Comparison of ENCODE assay signal across 21 mouse cellular contexts in the genomic region with DNA sequence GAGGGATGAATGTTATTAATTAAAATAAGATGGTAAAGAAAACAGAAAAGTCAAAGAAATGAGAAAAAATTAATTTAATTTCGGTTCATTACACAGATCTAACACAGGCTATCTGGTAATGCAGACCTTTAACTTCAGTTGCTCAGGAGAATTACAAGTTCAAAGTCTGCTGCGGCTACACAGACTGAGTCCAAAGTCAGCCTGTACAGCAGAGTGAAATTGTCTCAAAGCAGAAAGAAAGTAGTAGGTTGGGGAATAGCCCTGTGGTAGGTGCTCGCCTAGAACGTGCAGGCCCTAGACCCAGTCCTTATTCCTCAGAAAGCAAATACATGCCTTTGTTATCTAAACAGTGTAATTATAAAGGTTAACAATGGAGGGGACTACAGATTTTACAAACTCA.
"Had no signal": no experiment of that assay in that cellular context is flagged by ENCODE, and none has a peak within 500 bp of the region (broad histone marks: within the 10 kb centered on the region; RNA-seq: fewer than 3 reads in every experiment).

No protein-coding gene starts in this region.

- DNase-seq: layer of hippocampus, adult 9-11 months; lung, adult 18-20 months; lung, postnatal 10 days; lung, postnatal 36 days; retina, postnatal 1 day; right cerebral cortex, postnatal 25 days; spleen, adult 18-20 months; thymus, postnatal 25 days had no signal

- H3K9me3 ChIP-seq: liver, embryonic 15.5 days; lung, embryonic 15.5 days; megakaryocyte, embryonic 14.5 days; midbrain, embryonic 10.5 days; midbrain, embryonic 13.5 days; neural tube, embryonic 13.5 days; stomach, embryonic 15.5 days had no signal

- H3K4me1 ChIP-seq: liver, embryonic 15.5 days; lung, embryonic 15.5 days; midbrain, embryonic 10.5 days; midbrain, embryonic 13.5 days; neural tube, embryonic 13.5 days; stomach, embryonic 15.5 days had no signal

- H3K4me2 ChIP-seq: liver, embryonic 11.5 days; liver, embryonic 15.5 days; lung, embryonic 15.5 days; midbrain, embryonic 13.5 days; neural tube, embryonic 13.5 days; stomach, embryonic 15.5 days had no signal

- H3K36me3 ChIP-seq: liver, embryonic 15.5 days; lung, embryonic 15.5 days; midbrain, embryonic 10.5 days; midbrain, embryonic 13.5 days; neural tube, embryonic 13.5 days; stomach, embryonic 15.5 days had no signal

- ATAC-seq: hindbrain, embryonic 16.5 days; midbrain, embryonic 13.5 days; midbrain, embryonic 16.5 days had no signal

- H3K27me3 ChIP-seq: liver, embryonic 15.5 days; lung, embryonic 15.5 days; megakaryocyte, embryonic 14.5 days; midbrain, embryonic 13.5 days; neural tube, embryonic 13.5 days; stomach, embryonic 15.5 days had no signal

- H3K9ac ChIP-seq: liver, embryonic 15.5 days; lung, embryonic 15.5 days; midbrain, embryonic 13.5 days; neural tube, embryonic 13.5 days; stomach, embryonic 15.5 days had no signal

- H3K4me3 ChIP-seq: layer of hippocampus, adult 2 months; liver, embryonic 15.5 days; lung, embryonic 15.5 days; megakaryocyte, embryonic 14.5 days; midbrain, embryonic 10.5 days; midbrain, embryonic 13.5 days; myocyte; neural tube, embryonic 13.5 days; stomach, embryonic 15.5 days had no signal

- H3K27ac ChIP-seq: kidney, postnatal 0 days; layer of hippocampus, adult 2 months; liver, embryonic 15.5 days; lung, embryonic 15.5 days; midbrain, embryonic 10.5 days; midbrain, embryonic 13.5 days; neural tube, embryonic 13.5 days; stomach, embryonic 15.5 days had no signal
